Mouse (Mus musculus) kidney, adult 10 weeks (tissue): ENCODE results near the gene Olfr1362. TPM values are rescaled to one million over a fixed set of nuclear protein-coding genes. Genes with fewer than 3 reads are reported as not detected.

ENCODE experiments used
- polyA plus RNA-seq: library from polyadenylated mRNA; stranded (reverse); fragments of 350-450 nt; fragmentation: Illumina TruSeq; extraction: RNeasy Lipid Tissue Mini Kit (QIAGEN cat#74804); gene quantifications from one replicate; pipeline ENCODE4 v1.2.3, GENCODE M21; 2014; ENCODE audit warnings: low read depth, low replicate concordance

Gene Olfr1362
- polyA plus RNA-seq, result not detected

DNA sequence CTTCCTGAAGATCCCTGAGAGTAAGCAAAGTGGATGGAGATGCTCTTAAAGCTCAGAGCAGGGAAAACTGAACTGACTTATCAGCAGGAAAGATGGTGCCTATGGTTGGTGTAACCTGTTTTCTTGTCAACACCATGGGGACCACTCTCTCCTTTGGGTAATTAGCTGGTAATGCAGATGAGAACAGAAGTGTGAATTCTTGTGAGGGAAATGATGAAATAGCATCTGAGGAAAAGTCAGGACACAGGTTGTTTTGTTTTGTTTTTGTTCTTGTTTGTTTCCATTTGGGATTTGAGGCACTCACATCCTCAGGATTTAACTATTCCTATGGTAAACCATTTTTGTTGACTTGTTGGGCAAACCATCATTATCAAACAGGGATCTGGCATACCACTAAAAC, at the start of gene Olfr1362:
Gene Olfr1362, minus strand, starts transcription at position 101 of the 400 bp plus-strand sequence.

DNA sequence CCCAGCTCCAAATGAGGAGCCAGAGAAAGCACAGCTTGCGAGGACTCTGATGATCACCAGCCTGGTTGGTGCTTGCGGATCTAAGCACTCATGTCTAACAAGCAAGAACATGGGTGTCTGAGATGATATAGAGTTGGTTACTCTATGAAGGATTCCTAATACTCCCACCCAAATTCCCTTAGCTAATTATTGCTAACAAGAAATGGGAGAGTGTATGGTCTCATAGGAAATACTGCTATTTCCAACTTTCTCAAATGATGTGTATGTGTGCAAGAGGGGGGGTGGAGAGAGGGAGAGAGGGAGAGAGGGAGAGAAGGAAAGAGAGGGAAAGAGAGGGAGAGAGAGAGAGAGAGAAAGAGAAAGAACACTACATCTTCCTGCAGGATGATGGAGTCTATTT, 49.5 kb upstream of the Olfr1362 start, which contains the start of gene Olfr1361:
Gene Olfr1361, minus strand, starts transcription at position 101 of the 400 bp plus-strand sequence.

DNA sequence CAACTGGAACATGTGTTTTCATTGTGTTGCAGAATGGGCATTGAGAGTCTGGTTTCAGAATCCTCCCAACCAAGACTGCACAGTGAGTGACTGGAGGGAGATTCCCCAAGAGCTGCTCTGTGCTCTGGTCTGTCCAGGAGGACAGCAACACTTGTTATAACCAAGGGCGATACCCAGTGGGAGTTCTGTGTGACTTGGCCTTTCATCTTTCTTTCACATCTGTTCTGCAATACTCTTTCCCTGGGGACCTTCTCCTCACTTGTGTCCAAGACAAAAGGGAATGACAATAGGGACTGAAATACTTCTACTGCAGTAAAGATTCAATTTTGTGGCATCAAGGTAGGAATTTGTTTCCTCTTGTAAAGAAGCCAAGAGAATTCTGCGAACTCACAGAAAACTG, 28.6 kb upstream of the Olfr1362 start, which contains the start of gene Olfr11:
Gene Olfr11, minus strand, starts transcription at position 101 of the 400 bp plus-strand sequence.

DNA sequence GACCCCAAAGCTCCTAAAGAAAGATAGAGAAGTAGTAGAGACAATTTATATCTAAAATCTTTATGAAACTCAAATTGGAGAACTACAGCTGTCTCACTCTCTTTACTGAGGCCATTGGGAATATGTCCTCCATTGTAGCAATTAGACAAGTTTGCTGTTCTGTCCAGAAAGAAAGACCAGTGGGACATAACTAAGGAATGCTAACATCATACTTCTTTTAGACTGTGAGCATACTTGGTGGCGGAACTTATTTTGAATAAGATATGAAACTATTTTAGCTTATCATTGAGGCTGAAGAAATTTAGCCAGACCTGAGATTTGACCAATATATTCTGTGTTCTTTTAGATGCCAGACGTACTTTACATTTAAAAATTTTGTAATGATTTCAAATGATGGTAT, 32.2 kb downstream of the Olfr1362 start, which contains the start of gene Olfr1364:
Gene Olfr1364, minus strand, starts transcription at position 101 of the 400 bp plus-strand sequence.

Other genes starting within 250 kb of the Olfr1362 start
- 62.6 TPM for gene Zkscan3, start 211.3 kb downstream of the Olfr1362 start, polyA plus RNA-seq
- gene Pgbd1, start 173.0 kb downstream of the Olfr1362 start, polyA plus RNA-seq, result 7.0 TPM
- gene Zscan26, start 160.3 kb downstream of the Olfr1362 start, polyA plus RNA-seq, result 67.5 TPM
- gene Nkapl, start 145.5 kb downstream of the Olfr1362 start, polyA plus RNA-seq, result 1.5 TPM
- 1.5 TPM for gene Zkscan4, start 135.1 kb downstream of the Olfr1362 start, polyA plus RNA-seq
- not detected for gene Gm10065, start 134.6 kb downstream of the Olfr1362 start, polyA plus RNA-seq
- gene AK157302, start 118.8 kb downstream of the Olfr1362 start, polyA plus RNA-seq, result 4.2 TPM
- gene Gm11273, start 112.6 kb downstream of the Olfr1362 start, polyA plus RNA-seq, result not detected
- gene Zkscan8, start 82.9 kb downstream of the Olfr1362 start, polyA plus RNA-seq, result 26.7 TPM
- not detected for gene Olfr1366, start 71.2 kb downstream of the Olfr1362 start, polyA plus RNA-seq
- gene Olfr1535, start 54.1 kb downstream of the Olfr1362 start, polyA plus RNA-seq, result not detected
- not detected for gene Olfr1364, start 32.3 kb downstream of the Olfr1362 start, polyA plus RNA-seq
- not detected for gene Olfr11, start 28.5 kb upstream of the Olfr1362 start, polyA plus RNA-seq
- gene Olfr1361, start 49.4 kb upstream of the Olfr1362 start, polyA plus RNA-seq, result not detected
- not detected for gene Olfr1360, start 63.4 kb upstream of the Olfr1362 start, polyA plus RNA-seq
- not detected for gene Olfr1359, start 84.1 kb upstream of the Olfr1362 start, polyA plus RNA-seq
- not detected for gene Hist1h2bl, start 102.1 kb upstream of the Olfr1362 start, polyA plus RNA-seq
- gene Hist1h2ai, start 102.4 kb upstream of the Olfr1362 start, polyA plus RNA-seq, result not detected
- not detected for gene Hist1h3h, start 103.6 kb upstream of the Olfr1362 start, polyA plus RNA-seq
- gene Hist1h2bm, start 108.0 kb upstream of the Olfr1362 start, polyA plus RNA-seq, result not detected
- 2.0 TPM for gene Hist1h4j, start 121.0 kb upstream of the Olfr1362 start, polyA plus RNA-seq
- not detected for gene Hist1h4k, start 136.5 kb upstream of the Olfr1362 start, polyA plus RNA-seq
- not detected for gene Hist1h2ak, start 139.8 kb upstream of the Olfr1362 start, polyA plus RNA-seq
- not detected for gene Hist1h2bn, start 140.1 kb upstream of the Olfr1362 start, polyA plus RNA-seq
- gene Hist1h1b, start 166.6 kb upstream of the Olfr1362 start, polyA plus RNA-seq, result not detected
- not detected for gene Hist1h3i, start 169.3 kb upstream of the Olfr1362 start, polyA plus RNA-seq
- gene Hist1h2an, start 173.2 kb upstream of the Olfr1362 start, polyA plus RNA-seq, result not detected
- not detected for gene Hist1h2bp, start 173.4 kb upstream of the Olfr1362 start, polyA plus RNA-seq
- not detected for gene Hist1h2bq, start 196.2 kb upstream of the Olfr1362 start, polyA plus RNA-seq
- gene Hist1h2ao, start 196.4 kb upstream of the Olfr1362 start, polyA plus RNA-seq, result not detected
- gene Hist1h4m, start 197.7 kb upstream of the Olfr1362 start, polyA plus RNA-seq, result not detected
- not detected for gene Hist1h4n, start 218.2 kb upstream of the Olfr1362 start, polyA plus RNA-seq
- gene Hist1h2ap, start 219.5 kb upstream of the Olfr1362 start, polyA plus RNA-seq, result not detected
- gene Hist1h2br, start 219.7 kb upstream of the Olfr1362 start, polyA plus RNA-seq, result 0.57 TPM